Mouse (Mus musculus) monocyte, adult 2 months (primary cell): Measurements from ENCODE around the gene Tns1.

Experiments used
- DNase-seq, 2 experiments: peaks; one replicate each; pipeline ENCODE4 v3.0.0; 2022; ENCODE audit warnings: low spot score in 2 of 2, low read depth in 1 of 2

The Tns1 gene

DNA sequence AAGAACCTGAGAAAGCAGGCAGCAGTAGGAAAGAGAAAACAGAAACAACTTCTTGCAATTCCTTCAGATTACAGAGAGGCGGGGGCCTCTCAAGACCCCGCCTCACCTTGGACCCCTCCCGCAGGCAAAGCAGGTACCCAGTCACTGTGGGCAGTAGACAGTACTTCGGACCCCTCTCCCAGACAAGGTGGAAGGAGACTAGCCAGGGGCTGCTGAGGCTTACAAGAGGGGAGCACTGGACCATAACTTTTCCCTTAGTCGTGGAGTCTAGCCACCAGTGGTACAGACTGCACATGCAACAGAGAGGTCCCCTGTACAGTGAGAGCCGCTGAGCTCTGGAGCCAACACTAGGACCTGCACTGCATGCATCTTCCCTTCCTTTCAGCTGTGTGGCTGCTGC, 64.2 kb downstream of the Tns1 start:
- DNase-seq: no peak

DNA sequence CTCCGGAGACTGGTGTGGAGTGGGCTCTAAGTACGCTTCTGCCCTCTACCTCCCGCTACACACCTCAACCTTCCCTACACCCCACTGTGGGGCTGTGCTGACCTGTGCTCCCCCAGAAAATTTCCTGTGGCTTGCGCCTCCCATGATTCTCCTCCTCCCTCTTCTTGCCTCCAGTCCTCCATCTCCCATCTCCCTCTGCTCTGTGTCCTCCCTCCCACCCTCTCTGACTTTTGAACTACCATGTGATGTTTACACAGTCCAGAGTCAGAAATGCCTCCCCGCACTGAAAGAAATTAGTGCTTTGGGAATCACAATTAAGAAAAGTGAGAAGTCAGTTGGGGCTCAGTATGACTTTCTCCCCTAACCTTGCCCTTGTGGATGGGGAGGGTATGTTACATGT, 64.7 kb downstream of the Tns1 start:
- DNase-seq: no peak

DNA sequence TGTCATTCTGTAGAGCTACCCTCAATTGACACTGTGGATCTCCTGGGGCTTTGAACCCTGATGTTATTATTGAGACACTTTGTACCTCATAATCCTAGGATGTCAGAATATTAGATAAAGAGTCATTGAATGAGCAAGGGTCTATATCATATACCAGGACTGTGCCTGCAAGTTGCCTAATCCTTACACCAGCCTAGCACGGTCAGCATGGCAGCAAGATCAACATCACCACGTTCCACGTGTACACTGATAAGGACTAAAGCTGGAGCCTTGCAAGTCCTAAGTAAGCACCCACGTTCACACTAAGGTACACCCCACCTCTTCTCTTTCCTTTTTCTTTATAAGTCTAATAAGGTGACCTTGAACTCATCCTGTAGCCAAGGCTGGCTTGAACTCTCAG, 65.5 kb downstream of the Tns1 start:
- DNase-seq: no peak

DNA sequence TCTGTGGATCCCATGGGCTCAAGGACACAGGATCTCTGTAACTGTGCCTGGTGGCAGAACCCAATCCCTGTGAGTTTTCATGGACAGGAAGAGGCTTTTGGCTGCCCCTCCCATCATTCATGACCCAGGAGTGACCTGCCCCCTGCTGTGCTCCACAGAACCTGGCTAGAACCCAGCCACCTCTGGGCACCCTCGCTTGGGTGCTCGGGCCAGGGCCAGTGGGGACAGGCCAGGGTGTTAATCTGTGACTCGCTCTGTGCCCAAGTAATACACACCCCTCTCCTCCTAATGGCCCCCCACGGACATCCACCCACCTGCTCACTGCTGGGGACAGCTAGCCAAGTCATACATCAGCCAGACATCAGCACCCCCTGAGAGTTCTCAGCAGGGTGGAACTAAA, 65.9 kb downstream of the Tns1 start:
- no peak for DNase-seq

DNA sequence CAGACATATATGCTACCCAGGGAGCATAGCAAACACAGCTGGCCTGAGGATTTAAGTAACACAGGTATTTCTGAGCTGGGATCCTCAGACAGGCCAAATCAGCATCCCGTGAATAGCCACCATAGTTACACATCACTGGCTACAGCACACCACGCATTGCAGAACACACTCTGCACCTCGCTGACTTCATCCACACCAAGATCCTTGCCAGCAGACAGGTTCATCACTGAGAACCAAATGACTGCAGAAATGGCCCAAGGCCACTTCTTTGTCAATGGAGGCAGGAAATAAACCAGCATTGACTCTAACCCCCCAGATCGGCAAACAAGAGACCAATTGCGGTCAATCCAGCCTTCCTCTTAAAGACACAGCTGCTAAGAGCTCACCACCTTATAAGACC, 66.7 kb downstream of the Tns1 start:
- no peak for DNase-seq

DNA sequence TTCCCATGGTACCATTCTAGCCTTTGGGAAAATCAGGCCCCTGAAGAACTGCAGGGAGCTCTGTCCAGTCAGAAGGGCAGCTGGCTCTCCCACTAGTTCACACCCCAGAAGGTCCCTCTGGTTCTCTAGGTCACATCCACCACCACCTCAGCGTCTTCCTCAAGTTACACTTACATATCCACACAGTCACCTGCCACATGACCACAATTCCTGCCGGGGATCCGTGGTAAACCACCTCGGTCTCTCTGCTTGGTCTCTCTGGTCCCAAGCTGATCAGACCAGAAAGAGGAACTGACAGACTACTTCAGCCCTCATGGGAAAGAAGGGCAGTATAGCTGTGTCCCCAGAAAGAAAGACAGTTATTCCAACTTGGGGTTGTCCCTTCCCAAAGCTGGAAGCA, 68.7 kb downstream of the Tns1 start:
- no peak for DNase-seq

DNA sequence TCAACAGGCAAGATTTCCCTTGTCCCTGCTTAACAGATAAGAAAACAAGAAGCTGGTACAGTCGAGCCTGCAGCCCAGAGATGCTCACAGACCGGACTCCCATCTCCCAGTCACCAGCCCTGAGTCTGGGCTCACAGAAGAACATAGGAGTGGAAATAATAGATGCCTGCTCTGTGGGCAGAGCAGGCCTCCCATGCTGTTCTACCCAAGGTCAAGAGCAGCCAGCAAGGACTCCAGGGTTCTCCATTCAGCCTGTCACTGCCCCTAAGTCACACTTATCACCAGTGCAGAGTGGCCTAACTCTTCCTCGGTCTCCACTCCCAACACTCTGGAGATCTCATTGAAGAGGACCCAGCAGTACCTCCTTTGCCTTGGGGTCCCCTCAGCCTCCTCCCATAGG, 69.8 kb downstream of the Tns1 start:
- DNase-seq: no peak

DNA sequence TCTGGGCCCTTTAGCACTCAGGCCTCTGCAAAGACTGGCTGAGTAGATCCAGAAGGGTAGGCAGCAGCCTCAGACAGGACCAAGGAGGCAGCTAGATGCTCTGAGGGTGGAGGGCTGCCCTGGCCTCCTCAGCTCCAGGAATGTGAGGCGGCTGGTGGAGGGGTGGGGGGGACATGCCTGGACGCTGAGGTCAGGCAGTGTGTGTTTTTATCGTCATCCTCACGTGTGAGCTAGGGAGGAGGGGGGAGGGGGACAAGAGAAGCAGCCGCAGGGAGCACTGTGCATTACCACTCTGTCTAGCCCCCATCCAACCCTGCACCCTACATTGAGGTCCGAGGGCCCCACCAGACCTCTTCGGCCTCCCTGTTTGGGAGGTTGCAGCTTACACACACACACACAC, 70.2 kb downstream of the Tns1 start:
- DNase-seq: no peak

DNA sequence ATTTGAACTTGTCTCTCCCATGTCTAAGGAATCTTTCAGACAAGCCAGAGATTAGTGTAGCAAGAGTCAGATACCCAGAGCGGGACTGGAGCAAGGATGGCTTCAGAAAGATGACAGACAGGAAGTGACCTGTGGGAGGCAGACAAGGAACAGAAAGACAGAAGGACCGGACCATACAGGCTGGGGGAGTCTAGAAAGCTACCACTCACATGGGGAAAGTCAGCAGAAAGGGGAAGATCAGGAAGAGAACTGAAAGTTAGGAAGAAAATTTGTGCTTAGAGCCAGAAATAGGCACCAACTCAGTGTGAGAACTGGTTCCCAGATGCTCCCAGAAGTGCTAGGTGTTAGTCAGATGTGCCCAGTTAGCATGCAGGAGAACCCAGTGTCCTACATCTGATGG, 71.2 kb downstream of the Tns1 start:
- DNase-seq: no peak

DNA sequence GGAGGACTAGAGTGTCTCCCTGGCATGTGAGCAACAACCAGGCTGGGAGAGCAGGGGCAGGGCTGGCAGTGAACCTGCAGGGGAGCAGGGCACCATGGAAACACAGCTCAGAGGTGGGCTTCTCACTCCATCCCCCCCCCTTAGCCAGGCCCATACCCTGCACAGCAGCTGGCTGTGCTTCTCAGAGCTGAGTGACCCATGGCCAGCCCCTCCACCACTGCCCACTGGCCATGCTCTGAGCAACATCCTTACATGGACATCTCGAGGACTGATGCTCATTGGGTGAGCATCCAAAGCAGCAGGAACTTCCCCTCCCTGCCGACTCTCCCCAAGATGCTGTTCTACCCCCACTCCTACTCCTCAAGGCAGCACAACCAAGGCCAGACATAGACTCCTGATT, 72.9 kb downstream of the Tns1 start:
- DNase-seq: no peak

DNA sequence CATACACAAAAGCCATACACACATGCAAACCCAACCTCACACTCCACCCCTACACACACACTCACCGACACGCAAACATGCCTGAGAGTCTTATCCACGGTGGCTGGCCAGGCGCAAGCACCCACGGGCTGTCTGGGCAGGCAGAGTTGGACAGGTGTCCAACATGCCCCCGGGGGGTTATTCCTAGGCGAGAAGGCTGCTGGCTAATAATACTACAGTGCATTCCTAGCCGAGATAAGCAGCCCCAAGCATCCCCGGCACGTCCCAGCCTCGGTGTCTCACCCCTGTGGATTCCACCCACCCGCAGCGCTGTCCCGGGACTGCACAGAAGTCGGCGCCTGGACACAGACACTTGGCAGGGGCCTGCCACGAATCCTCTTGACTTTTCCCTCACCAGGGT, 74.8 kb downstream of the Tns1 start:
- no peak for DNase-seq

DNA sequence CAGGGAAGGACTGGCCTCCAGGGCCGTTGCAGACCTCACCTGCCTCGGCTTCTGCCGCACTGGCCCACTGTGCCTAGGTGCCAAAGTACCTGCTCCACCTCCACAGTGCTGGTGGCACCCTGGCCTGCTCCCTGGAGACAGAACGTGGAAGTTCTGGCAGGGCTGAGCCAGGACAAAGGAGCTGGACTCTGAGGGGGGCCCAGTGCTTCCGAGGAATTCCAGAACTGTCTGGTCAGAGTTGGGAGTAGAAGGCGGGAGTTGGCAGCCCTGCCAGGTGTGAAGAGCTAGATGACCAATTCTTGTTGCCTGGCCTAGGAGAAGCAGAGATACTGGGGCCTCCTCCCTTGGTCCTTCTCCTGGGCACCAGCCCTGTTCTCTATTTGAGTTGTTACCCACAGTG, 76.5 kb downstream of the Tns1 start:
- DNase-seq: no peak

DNA sequence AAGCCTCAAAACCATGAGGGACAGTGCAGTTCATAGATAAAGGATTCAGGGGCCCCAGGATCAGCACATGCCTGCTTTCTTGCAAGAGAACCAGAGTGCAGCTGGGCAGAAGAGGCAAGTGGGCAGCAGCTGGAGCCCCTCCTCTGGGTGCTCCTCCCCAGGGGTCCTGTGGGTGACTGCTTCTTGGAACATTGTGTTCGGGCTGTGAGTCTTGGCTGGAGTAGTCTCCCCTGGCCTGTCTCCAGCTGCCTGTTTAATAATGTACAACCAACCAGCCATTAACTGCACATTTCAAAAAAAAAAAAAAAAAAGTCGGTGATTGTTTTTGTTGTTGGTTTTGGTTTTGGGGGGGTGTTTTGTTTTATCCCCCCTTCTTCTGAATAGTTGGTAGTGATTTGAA, 76.9 kb downstream of the Tns1 start:
- no peak for DNase-seq

DNA sequence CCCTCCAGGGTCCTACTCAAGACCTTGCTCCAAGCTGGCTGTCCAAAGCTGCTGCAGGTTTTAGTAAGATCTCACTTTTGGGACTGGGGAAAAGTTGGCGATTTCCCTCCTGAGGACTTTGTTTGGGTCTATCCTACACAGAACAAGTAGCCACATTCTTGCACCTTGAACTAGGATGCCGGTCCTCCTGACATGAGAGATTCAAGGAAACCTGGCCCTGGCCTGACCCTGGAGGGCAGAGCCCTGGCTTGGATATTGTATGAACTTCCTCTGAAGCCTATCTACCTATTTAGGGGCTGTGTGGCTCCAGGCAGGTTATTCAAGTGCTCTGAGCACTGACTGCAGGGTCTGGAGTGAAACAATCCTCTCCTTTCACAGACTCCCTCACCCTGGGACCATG, 79.2 kb downstream of the Tns1 start:
- no peak for DNase-seq

DNA sequence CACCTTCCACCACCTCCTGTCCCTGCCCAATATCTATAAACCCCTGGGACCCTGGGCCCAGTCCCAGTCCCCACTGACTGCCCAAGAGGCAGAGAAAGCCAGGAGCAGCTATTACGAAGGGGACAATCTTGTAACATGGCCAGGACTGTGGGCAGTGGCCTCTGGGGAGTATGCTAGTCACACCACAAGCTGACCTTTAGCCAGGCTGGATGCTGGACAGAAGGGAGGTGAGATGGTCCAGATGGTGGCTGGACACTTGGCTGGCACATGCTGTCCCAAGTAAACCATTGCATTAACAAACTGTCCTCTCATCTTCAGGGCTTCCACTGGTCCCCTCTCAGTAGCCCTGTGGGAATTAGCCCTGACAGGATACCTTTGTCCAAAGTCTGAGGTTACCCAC, 79.8 kb downstream of the Tns1 start:
- no peak for DNase-seq

DNA sequence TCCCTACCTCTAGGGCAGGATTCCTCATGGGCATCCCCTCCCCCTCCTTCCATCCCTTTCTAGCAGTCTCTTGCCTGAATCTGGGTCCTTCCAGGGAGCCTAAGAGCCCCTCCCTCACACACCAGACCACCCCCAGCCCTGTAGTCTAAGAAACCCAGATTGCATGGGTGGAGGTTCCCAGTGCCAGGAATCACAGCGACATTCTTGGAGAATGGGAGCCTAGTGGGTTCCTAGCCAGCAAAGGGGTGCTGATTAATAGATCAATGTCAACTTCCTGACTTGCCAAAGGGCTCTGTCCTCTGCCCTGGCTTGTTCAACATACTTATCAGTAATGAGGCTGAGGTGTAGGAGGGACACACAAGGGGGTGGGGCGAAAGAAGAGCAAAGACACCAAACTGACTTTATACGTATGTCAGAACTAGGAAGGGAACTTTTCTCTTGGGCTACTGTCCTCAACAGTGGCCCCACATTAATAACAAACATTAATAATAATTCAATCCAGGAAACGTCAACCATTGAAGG, 80.6 kb downstream of the Tns1 start:
- no peak for DNase-seq

DNA sequence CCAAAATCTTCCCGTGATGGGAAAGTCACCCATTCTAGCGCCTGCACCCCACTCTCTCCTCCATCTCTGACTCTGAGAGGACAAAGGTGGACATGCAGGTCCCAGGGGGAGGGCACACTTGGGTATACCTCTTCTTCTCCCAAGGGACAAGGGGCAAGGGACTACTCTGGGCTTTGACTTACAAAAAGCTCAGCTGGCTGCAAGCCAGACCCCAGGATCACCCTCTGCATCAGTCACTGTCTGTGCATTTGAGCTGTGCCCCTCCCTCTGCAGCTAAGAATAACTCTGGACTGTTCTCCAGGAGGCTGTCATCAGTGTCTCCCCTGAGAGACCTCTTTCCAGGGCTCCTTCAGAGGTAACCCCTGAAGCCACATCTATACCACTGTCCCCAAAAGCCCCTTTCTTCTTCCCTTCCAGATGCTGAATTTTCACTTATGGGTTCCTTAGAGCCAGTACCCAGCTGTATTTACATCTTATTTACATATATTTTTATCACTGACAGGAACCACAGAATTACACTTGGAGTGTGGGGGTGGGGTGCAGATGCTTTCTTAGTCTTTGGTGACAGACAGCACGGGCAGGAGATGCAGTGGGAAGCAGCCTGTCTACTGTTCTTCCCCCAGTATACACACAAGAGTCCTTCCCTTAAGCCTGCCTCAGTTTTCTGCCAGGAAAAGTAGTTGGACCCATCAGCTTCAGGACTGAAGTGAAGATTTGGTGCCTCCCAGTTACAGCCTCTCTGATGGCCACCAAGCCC, 81.4 kb downstream of the Tns1 start:
- DNase-seq: no peak

DNA sequence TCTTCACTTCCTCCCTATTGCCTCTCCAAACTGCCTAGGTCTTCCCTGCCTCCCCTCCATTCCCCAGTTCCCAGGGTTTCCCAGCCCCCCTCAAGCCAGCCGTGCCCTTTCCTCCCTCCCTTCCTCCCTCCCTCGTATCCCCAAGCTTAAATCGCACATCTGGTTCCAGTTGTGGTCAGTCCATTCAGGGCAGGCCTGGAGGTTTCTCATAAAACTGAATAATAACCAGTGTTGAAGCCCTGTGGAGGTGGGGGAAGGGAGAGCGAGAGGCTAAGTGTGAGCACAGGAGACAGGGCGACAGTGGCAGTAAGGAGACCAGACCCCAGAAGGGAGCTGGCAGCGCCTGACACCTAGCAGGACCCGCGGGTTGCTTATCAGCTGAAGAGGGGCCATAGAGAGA, 82.6 kb downstream of the Tns1 start:
- no peak for DNase-seq

DNA sequence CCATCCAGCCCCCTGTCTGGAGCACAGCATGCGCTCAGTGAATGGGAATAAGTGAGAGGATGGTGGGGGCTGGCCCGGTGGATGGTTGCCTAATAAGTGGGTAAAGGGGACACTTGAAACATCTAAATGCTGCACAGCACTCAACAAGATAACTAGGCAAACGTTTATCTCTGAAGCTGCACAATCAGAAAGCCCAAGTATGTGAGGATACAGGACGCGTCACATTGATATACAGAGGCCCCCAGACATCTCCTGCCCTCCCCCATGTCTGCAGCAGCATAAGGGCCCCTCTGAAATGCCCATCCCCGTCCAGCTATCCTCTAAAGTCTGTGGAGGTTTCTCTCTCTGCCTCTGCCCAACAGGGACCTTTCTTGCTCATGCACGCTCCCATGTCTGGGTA, 83.1 kb downstream of the Tns1 start:
- no peak for DNase-seq

DNA sequence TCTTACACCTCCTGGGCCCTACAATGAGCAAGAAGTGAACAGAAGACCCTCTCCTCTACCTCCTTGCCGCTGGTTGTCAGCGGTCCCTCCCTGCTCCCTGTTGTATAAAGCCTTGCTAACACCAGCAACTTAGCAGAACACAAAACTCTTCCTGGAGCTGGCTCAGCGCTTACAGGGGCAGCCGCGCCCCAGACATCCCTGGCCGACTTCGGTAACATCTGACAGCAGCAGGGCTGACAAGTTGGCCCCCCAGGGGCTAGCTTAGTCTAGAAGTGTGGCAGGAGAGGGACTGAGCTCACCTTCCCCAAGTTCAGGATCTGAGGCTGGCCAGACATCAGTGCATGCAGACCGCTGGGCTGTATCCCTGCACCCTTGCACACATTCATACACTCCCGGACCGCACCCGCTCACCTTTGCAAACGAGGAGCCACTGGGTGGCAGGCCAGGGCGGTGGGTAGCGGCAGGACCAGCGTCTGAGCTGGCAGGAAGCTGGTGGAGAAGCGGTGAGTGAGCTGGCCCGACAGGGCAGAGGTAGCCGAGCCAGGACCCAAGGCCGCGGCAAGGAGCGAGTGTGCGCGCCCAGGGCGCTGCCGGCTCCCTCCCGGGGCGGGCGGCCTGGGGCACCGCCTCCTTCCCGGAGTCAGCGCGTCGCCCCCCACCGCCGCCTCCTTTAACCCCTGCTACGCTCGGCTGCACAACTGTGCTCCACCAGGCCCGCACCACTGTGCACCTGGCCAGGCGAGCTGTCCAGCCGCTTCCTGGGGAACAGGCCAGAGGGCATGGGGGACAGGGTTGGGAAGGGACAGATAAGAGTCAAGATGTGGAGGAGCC, 87.5 kb downstream of the Tns1 start:
- DNase-seq: no peak

DNA sequence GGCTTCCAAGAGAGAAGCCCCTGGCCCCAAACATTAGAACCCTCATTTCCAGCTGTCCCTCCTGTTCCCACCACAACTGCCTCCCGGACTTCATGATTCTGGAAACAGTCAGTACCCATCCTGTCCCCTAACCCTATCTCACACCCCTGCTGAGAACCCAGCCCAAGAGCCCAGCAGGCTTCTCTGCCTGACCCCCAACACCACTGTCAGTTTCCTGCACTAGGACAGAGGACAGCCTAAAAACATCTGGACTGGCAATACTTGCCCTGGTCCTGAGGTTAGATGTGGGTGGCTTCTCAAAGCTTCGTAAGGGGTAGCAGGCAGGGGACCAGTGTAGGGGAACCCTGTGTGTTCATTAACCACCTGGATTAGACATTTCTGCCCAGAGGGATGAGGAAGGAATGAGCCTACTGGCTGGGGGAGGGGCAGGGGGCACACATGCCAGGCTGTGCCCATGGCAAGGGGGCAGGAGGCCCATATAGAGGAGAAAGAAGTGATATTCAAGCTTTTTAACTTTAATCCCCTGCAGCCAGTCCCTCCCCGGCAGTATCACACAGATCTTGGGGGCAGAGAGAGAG, 88.2 kb downstream of the Tns1 start:
- DNase-seq: no peak

DNA sequence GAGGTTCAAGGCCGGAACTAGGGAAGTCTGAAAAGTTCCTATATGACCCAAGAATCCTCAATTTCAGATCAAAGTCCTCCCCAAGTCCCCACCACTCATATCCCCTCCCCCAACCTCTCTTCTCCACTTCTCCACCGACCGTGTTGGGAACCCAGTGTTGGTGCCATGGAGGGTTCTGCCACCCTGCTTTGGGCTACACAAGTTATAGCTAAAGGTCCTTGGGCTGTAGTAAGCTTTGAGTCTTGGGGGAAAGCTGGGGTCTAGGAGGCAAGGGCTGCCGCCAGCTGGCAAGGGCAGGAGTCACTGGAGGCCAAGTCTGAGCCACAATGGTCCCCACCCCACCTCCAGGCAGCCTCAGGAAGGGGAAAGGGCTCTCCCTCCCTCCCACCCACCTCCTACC, 88.8 kb downstream of the Tns1 start:
- no peak for DNase-seq
